Mouse (Mus musculus): ENCODE results near the gene Rundc3a.
A peak's percentile ranks its signal among the peaks of the same experiment; 100 is the strongest.

- no peak for TF ChIP-seq CTCF (IDR thresholded peaks at IDR 0.05; ENCODE audit: control insufficient read depth, insufficient read depth, insufficient replicate concordance, low read depth, low read length)
- peak; percentile 33; the same call in 1 of the 2 replicates for TF ChIP-seq POLR2A (IDR thresholded peaks at IDR 0.05; ENCODE audit: control insufficient read depth, low read depth, low read length)
Observed at GRCm38 (mm10) chr11:102346926-102347325, 46.3 kb upstream of the Rundc3a start.
